Mouse (Mus musculus) cortical plate, adult 2 months (tissue): ENCODE results near the gene Zfand2b.

ENCODE experiments used
- CTCF ChIP-seq: fragments of 200-500 bp; IDR thresholded peaks from 2 replicates; pipeline ENCODE4 v1.5.1; 2011; ENCODE audit warnings: mild to moderate bottlenecking, control low read depth, low read length; ENCODE audit not compliant: insufficient read depth; ENCODE audit errors: extremely low read depth
- POLR2A ChIP-seq: fragments of 200-500 bp; IDR thresholded peaks from 2 replicates; pipeline ENCODE4 v1.6.1; 2011; ENCODE audit warnings: mild to moderate bottlenecking, low read length, control low read depth; ENCODE audit not compliant: insufficient read depth; ENCODE audit errors: extremely low read depth

DNA sequence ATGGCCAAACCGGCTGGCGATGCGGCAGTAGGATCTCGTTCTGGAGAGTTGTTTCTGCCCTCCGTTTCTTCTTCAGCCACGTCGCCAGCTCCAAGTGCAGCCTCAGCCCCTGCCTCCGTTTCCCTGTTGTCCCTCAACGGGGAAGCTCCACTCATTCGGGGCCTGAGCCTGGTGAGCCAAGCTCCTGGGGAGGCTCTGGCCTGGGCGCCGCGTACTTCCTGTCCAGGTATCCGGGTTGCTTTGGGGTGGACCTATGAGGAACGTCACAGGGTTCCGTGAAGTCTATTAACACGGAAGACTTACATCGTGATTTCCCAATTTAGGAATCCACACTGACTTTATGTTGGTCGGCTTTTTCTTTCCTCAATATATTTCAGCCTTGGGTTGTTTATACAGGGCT is 24.0 kb downstream of the Zfand2b start:
- TF ChIP-seq CTCF (no peak), POLR2A (peak; percentile 14; the same call in 1 of the 2 replicates)
